Mouse (Mus musculus): Measurements from ENCODE around the gene Tmem234.
A peak's percentile ranks its signal among the peaks of the same experiment; 100 is the strongest.
"Not testable (repeated sequence)": the region's sequence is repeated elsewhere in the genome, so short reads cannot be mapped to it uniquely, and the experiment has no call there.

Tmem234 gene

GRCm38 (mm10) chr4:129600233-129601158 is at the start of gene Tmem234, which contains the start of gene Eif3i:
Gene Tmem234, plus strand, starts transcription at chr4:129600668.
Gene Eif3i, minus strand, starts transcription at chr4:129600648.
- DNase-seq (ENCODE audit: low spot score): peak; percentile 81

DNA sequence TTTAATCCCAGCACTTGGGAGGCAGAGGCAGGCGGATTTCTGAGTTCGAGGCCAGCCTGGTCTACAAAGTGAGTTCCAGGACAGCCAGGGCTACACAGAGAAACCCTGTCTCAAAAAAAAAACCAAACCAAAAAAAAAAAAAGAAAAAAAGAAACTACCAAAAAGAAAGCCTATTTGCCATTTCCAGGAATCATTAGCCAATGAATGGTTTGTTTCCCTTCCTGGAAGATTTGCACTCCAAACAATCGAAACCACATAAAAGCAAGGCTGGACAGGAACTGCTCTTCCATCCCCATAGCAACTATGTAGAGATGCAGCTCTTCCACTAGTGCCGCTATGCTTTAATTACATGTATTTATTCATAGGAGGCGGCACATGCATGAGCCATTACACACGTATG is 46.0 kb upstream of the Tmem234 start:
- DNase-seq (ENCODE audit: low spot score): not testable (repeated sequence)

GRCm38 (mm10) chr4:129555421-129555861 is 45.0 kb upstream of the Tmem234 start:
- peak; percentile 64 for DNase-seq (ENCODE audit: low spot score)

DNA sequence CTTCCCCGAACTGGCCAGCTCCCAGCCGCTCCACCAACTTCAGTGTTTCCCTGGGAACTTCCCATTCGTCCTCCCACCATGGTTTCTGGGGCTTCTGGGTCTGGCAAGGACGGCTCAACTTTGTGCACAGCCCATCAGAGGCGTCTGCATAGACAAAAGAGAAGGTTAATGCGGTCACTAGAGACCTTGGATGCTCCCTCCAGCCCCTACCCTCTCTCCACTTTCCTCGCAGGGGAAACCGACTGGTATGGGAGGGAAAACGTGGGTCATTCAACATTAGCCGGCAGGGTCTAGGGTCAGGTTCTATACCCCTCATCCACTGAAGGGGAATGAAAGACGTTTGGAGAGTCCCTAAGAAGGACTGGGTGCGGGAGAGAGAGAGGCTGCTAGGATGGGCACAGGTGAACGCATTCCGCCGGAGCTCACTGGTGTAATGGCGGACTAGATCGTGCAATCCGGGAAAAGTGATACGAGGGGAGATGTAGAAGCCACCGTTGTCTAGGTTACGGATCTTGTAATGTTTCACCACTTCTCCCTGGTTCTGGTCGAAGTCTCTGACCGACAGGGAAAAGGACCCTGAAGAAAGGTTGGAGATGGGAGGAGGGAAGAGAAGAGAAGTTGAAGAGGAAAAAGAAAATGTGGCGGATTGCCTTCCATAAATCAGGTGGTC is 44.5 kb upstream of the Tmem234 start:
- peak; percentile 24 for DNase-seq (ENCODE audit: low spot score)

- DNase-seq (ENCODE audit: low spot score): peak; percentile 94
These were observed 43.8 kb upstream of the Tmem234 start for GRCm38 (mm10) chr4:129556532-129557223.

DNA sequence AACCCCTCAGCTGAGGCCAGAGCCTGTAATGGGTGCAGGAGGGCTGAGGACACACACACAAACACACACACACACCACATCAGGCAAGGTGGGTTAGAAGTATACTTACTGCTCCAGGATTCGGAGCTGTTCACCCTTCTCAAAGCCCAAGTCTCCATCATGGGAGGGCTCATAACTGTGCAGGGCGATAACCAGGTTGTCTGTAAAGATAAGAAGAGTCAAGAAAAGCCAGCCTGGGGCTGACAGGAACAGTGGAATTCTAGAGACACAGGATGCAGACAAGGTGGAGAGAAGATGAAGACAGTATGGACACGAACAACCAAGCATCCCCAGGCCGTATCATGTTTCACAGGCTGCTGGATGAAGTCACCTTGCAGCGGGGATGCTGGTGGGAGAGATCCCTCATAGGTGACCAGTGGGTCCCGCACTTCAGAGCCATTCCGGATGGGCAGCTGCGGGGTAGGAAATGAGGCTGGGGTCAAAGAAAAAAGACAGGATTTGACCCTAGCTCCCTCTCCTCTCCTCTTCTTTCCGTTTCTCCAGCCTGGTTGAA is 43.1 kb upstream of the Tmem234 start:
- no peak for DNase-seq (ENCODE audit: low spot score)

- no peak for DNase-seq (ENCODE audit: low spot score)
These were observed 42.0 kb upstream of the Tmem234 start for GRCm38 (mm10) chr4:129558321-129558955.

DNA sequence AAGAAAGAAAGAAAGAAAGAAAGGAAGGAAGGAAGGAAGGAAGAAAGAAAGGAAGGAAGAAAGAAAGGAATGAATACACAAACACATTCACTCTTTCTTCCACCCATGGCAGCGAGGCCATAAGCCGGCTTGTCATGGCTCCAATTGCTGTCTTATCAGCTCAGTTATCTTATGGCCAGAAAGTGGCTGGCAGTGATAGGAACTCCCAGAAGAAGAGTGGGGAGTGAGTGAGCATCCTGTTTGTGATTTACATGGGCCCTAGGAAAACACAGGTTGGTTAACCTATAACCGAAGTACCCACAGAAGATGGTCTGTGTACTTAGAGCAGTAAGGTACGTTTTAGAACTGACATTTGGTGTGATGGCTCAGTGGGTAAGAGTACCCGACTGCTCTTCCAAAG is 39.3 kb upstream of the Tmem234 start:
- no peak for DNase-seq (ENCODE audit: low spot score)

DNA sequence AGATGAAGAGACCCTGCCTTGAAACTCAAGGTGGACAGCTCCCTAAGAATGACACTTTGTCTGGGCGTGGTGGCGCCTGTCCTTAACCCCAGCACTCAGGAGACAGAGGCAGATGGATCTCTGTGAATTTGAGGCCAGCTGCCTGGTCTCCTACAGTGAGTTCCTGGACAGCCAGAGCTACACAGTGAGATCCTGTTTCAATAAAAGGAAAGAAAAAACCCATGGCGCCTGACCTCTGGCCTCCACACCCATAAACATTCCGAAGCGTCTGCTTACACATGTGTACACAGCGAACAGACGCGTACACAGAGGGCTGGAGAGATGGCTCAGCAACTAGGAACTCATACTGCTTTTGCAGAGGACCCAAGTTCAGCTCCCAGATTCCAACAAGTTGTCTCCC is 36.8 kb upstream of the Tmem234 start:
- no peak for DNase-seq (ENCODE audit: low spot score)

DNA sequence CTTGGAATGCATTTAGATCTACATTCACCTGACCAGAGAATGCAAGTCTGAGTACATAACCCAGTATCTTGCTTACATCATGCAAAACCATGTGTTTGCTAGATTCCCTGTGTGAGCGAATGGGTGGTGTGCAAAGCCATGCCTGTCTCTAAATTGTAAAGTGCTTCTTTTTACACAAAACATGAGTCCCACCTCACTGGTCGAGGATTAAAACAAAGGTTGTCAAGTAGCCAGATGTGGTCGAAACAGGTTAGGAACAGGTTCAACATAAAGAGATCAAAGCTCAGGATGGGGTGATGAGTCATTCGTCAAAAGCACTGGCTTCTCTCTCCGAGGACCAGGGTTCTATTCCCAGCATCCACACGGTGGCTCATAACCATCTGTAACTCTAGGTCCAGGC is 35.3 kb upstream of the Tmem234 start:
- no peak for DNase-seq (ENCODE audit: low spot score)

GRCm38 (mm10) chr4:129568366-129568765 is 32.1 kb upstream of the Tmem234 start:
- DNase-seq (ENCODE audit: low spot score): no peak

- no peak for DNase-seq (ENCODE audit: low spot score)
These were observed 30.4 kb upstream of the Tmem234 start for GRCm38 (mm10) chr4:129570028-129570427.

DNA sequence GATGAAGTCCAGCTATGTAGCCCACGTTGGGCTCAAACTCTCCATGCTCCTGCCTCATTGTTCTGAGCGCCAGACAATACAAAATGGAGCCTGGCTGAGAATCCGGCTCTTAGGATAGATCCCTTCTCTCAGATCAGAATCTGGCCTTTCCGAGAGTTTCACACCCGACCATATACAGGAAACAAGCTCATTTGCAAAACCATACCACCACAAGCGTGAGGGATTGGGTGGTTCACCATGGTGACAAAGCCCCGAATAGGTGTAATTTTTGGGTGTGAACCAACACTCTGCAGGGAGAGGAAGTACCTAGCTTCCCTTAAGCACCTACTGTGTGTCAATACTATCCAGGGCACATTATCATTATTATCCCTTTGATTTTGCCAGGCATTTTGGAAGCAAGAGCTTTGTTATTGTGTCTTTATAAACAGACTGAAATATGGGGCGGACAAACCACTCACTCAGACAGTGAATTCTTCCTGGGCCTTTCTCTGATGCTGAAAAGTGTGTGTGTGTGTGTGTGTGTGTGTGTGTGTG is 28.9 kb upstream of the Tmem234 start:
- DNase-seq (ENCODE audit: low spot score): no peak

GRCm38 (mm10) chr4:129572236-129573092 is 28.0 kb upstream of the Tmem234 start:
- DNase-seq (ENCODE audit: low spot score): no peak

GRCm38 (mm10) chr4:129573093-129573370 is 27.4 kb upstream of the Tmem234 start:
- no peak for DNase-seq (ENCODE audit: low spot score)

DNA sequence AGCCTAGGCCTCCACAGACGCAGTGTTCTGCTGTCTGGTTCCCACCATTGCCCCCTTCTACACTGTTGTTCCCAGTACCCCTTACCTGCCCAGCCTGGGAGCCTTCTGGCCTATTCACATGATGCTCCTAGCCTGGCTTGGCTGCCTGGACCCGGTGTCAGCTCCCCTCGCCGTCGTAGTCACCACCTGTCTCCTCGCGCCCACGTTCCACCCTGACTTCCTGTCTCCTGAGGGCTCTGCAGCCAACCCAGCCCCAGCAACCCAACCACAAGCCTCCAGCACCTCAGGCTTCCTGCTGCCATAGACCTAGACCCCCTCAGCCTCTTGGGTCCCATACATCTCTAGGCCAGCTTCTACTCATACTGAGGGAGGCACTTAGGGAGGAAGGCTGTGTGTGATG is 27.0 kb upstream of the Tmem234 start, which contains the start of gene Lck:
Gene Lck, minus strand, starts transcription at position 212 of the 400 bp plus-strand sequence.
- no peak for DNase-seq (ENCODE audit: low spot score)

DNA sequence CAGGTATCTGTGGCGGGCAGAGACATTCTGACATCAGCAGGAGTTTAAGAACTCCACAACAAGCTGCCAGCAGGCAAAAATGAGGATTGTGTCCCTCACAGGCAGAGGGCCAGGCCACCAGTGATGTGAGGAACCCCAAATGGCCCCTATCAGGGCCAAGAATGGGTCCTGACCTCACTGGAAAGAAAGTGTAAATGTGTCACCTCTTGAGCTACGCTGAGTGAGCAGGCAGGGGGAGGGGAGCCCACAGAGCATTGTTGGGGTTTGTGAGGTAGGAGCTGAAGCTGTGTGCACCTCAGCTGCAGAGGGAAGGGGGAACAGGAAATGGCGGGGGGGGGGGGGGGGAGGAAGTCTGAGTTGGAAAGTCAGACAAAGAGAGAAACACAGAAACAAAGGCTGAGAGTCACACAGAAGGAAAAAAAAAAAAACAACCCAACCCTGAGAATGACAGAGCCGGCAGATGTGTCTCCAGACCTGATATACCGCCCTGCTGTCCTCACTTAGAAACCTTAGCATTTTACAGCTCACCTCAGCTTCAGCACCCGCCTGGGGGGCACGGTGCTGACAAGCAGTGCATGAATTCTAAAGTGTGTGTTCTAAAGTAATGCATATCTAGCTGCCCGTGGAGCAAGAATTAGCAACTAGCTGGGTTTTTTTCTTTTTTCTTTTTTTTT is 25.2 kb upstream of the Tmem234 start:
- no peak for DNase-seq (ENCODE audit: low spot score)

GRCm38 (mm10) chr4:129576863-129577491 is 23.5 kb upstream of the Tmem234 start:
- peak; percentile 72 for DNase-seq (ENCODE audit: low spot score)

DNA sequence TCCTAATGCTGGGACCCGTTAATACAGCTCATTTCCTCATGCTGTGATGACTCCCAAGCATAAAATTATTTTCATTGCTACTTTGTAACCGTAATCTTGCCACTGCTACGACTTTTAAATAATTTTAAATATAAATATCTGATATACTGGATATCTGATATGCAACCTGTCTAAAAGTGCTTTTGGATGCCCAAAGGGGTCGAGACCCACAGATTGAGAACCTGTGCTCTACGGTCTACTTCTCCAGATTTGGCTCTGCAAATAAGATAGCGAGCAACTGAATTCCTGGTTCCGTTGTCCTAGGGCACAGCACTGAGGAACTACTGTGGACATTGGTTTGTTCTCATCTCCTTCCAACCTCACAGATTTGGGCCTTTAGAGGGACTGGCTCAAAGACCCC is 22.8 kb upstream of the Tmem234 start:
- no peak for DNase-seq (ENCODE audit: low spot score)

GRCm38 (mm10) chr4:129578466-129578865 is 22.0 kb upstream of the Tmem234 start, which contains the start of gene Fam167b:
Gene Fam167b, minus strand, starts transcription at chr4:129578549.
- no peak for DNase-seq (ENCODE audit: low spot score)

Data from ovary, postnatal 36 days (tissue).